Mouse (Mus musculus): Measurements from ENCODE around the gene Slc6a21. TPM values are rescaled to one million over a fixed set of nuclear protein-coding genes. Genes with fewer than 3 reads are reported as not detected.
"Not testable (repeated sequence)": the region's sequence is repeated elsewhere in the genome, so short reads cannot be mapped to it uniquely, and the experiment has no call there.

The Slc6a21 gene
- polyA plus RNA-seq, 1 experiment from 2014 or later = not detected

DNA sequence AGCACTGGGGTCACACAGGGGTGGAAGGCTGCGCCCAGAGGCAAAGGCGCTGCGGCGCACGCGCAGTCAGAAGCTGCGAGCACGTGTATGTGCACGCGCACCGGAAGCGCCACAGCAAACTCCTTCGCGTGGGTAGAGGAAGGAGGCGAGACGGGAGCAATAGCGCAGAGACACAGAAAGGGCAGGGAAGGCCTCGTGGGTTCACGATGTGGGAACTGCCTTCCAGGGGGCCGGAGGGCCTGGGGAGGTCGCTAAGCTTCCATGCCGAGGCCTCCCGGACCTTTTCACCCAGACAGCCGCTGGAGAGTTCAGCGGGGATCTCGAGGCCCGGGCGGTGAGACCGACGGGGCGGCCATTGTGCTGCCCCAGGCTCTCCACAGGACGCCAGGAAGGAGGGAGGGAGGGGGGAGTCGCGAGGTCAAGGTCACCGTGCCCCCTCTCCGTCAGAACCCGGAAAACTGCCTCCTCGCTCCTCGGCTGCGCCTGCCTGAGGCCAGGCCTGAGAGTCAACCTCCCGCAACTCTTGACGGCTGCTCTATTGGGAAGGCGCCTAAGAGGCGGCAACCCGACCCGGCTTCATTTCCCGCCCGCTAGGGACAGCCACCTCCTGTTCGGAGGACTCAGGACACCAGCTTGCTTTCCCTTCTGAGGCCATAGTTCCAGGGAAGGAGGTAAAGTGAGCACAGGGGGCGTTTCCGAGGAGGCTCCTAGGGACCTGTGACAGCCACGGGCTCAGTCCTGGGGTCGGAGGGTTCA, 36.5 kb upstream of the Slc6a21 start, which contains the start of gene Slc6a16:
TSS of gene Slc6a16 (plus strand) at position 453 of the 756 bp plus-strand sequence.
- Histone ChIP-seq H3K9ac (ENCODE audit: low read length) (peak within 1 kb of the TSS; percentile 3), H3K27me3 (ENCODE audit: control insufficient read depth, insufficient read depth, low read length) (peaks cover 14% of the 10 kb centered on the region), H3K27ac (ENCODE audit: low read depth, low read length) (no peak within 1 kb of the TSS), H3K9me3 (ENCODE audit: control insufficient read depth, low read length) (no peaks in the 10 kb centered on the region), H3K4me2 (ENCODE audit: low read depth, low read length, severe bottlenecking) (peak within 1 kb of the TSS; percentile 39), H3K36me3 (ENCODE audit: control insufficient read depth, insufficient read depth, low read length) (no peaks in the 10 kb centered on the region), H3K4me3 (ENCODE audit: low read depth, low read length) (peak within 1 kb of the TSS; percentile 21; the same call in 1 of the 2 replicates), H3K4me1 (replicated peaks; ENCODE audit: control insufficient read depth, insufficient read depth, low read length) (peaks cover 4% of the 10 kb centered on the region; the same call in 1 of the 2 replicates)
- 9% methylated on average over 45 of the region's 53 CpGs for WGBS
- no peak for ATAC-seq (replicated peaks; ENCODE audit: low FRiP score)
- peak; percentile 74 for DNase-seq (ENCODE audit: low spot score)

DNA sequence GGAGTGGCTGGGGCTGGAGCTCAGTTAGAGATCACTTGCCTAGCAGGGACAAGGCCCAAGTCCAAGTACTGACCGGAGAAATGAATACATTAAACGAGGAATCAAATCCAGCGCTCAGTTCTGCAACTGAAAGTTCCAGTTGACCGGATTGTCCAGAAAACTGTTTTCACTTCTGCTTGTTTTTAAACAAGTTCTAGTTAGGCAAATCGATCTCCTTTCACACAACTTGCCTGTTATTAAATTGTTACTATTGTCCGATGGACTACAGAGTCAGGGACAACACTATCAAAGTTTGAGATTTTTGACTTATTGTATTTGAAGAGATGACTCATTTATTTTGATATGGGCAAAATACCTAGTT, 35.9 kb upstream of the Slc6a21 start:
- no peaks in the 10 kb centered on the region for H3K36me3 ChIP-seq (ENCODE audit: control insufficient read depth, insufficient read depth, low read length)
- H3K27me3 ChIP-seq (ENCODE audit: control insufficient read depth, insufficient read depth, low read length) = peaks cover 10% of the 10 kb centered on the region
- no peak overlapping the region; the same call in 1 of the 2 replicates for H3K9ac ChIP-seq (ENCODE audit: low read length)
- H3K9me3 ChIP-seq (ENCODE audit: control insufficient read depth, low read length) = no peaks in the 10 kb centered on the region
- H3K4me1 ChIP-seq (replicated peaks; ENCODE audit: control insufficient read depth, insufficient read depth, low read length) = 0 out of 2 replicates have a peak, but pooled peaks cover 4% of the 10 kb centered on the region
- ATAC-seq (replicated peaks; ENCODE audit: low FRiP score) = no peak
- 0 out of 2 replicates have a peak overlapping the region, but pooled peaks have one; percentile 21 for H3K4me3 ChIP-seq (ENCODE audit: low read depth, low read length)
- no peak for DNase-seq (ENCODE audit: low spot score)
- WGBS = 81% methylated on average over 6 of the region's 6 CpGs
- no peak overlapping the region for H3K27ac ChIP-seq (ENCODE audit: low read depth, low read length)
- no peak overlapping the region for H3K4me2 ChIP-seq (ENCODE audit: low read depth, low read length, severe bottlenecking)

DNA sequence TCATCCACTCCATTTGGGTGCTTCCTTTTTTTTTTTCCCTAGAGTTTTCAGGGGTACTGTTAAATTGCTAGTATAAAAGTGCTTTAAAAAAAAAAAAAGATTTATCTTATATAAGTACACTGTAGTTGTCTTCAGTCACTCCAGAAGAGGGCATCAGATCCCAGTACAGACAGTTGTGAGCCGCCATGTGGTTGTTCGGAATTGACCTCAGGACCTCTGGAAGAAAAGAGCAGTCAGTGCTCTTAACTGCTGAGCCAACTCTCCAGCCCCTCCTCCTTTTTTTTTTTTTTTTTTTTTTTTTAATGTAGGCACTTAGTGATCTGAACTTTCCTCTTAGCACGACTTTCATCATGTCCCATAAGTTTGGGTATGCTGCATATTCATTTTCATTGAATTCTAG, 29.6 kb upstream of the Slc6a21 start:
- H3K36me3 ChIP-seq (ENCODE audit: control insufficient read depth, insufficient read depth, low read length) = no peaks in the 10 kb centered on the region
- ATAC-seq (replicated peaks; ENCODE audit: low FRiP score) = no peak
- H3K27me3 ChIP-seq (ENCODE audit: control insufficient read depth, insufficient read depth, low read length) = no peaks in the 10 kb centered on the region
- H3K4me1 ChIP-seq (replicated peaks; ENCODE audit: control insufficient read depth, insufficient read depth, low read length) = no peaks in the 10 kb centered on the region
- no peak overlapping the region for H3K27ac ChIP-seq (ENCODE audit: low read depth, low read length)
- H3K4me2 ChIP-seq (ENCODE audit: low read depth, low read length, severe bottlenecking) = no peak overlapping the region
- H3K9ac ChIP-seq (ENCODE audit: low read length) = no peak overlapping the region
- H3K4me3 ChIP-seq (ENCODE audit: low read depth, low read length) = no peak overlapping the region
- DNase-seq (ENCODE audit: low spot score) = no peak
- H3K9me3 ChIP-seq (ENCODE audit: control insufficient read depth, low read length) = no peaks in the 10 kb centered on the region
- WGBS = 29% methylated on average over 3 of the region's 3 CpGs

DNA sequence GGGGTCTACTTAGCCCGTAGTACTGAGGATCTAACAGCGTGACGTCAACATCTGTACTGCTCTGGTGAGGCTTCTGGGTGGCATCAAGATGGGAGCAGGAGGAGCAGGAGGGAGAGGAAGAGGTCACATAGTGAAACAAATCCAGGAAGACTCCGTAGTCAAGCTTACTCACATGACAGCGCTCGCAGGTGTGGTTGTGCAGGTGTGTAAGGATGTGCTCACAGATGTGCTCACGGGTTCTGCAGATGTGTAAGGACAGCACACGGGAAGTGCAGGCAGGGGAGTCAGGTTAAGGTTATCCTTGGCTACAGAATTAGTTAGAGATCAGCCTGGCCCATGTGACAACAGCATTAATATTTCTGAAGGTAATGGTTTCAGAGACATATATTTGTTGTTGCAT, 23.5 kb upstream of the Slc6a21 start:
- no peak for ATAC-seq (replicated peaks; ENCODE audit: low FRiP score)
- H3K9me3 ChIP-seq (ENCODE audit: control insufficient read depth, low read length) = no peaks in the 10 kb centered on the region
- no peaks in the 10 kb centered on the region for H3K4me1 ChIP-seq (replicated peaks; ENCODE audit: control insufficient read depth, insufficient read depth, low read length)
- H3K27me3 ChIP-seq (ENCODE audit: control insufficient read depth, insufficient read depth, low read length) = no peaks in the 10 kb centered on the region
- WGBS = 93% methylated on average over 8 of the region's 8 CpGs
- peak; percentile 39 for DNase-seq (ENCODE audit: low spot score)
- no peak overlapping the region for H3K9ac ChIP-seq (ENCODE audit: low read length)
- H3K4me2 ChIP-seq (ENCODE audit: low read depth, low read length, severe bottlenecking) = no peak overlapping the region
- H3K27ac ChIP-seq (ENCODE audit: low read depth, low read length) = no peak overlapping the region
- no peaks in the 10 kb centered on the region for H3K36me3 ChIP-seq (ENCODE audit: control insufficient read depth, insufficient read depth, low read length)
- no peak overlapping the region for H3K4me3 ChIP-seq (ENCODE audit: low read depth, low read length)

DNA sequence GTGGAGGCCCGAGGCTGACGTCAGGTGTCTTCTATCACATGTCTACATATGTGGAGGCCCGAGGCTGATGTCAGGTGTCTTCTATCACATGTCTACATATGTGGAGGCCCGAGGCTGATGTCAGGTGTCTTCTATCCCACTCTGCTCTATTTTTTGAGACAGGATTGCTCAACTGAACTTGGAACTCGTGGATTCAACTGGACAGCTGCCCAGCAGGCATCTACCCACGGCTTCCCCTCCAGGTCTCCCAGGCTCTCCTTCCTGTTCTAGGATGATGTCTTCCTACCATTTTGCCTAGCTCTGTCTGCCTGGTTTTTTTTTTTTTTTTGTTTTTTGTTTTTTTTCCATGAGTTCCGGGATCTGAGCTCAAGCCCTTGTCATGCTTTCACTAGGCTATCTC, 21.5 kb upstream of the Slc6a21 start:
- not testable (repeated sequence) for H3K36me3 ChIP-seq (ENCODE audit: control insufficient read depth, insufficient read depth, low read length); H3K9ac ChIP-seq (ENCODE audit: low read length); H3K4me1 ChIP-seq (replicated peaks; ENCODE audit: control insufficient read depth, insufficient read depth, low read length); H3K4me3 ChIP-seq (ENCODE audit: low read depth, low read length); H3K9me3 ChIP-seq (ENCODE audit: control insufficient read depth, low read length); H3K27ac ChIP-seq (ENCODE audit: low read depth, low read length); H3K27me3 ChIP-seq (ENCODE audit: control insufficient read depth, insufficient read depth, low read length); H3K4me2 ChIP-seq (ENCODE audit: low read depth, low read length, severe bottlenecking); ATAC-seq (replicated peaks; ENCODE audit: low FRiP score)
- WGBS = 87% methylated on average over 5 of the region's 7 CpGs
- peak; percentile 20 for DNase-seq (ENCODE audit: low spot score)

DNA sequence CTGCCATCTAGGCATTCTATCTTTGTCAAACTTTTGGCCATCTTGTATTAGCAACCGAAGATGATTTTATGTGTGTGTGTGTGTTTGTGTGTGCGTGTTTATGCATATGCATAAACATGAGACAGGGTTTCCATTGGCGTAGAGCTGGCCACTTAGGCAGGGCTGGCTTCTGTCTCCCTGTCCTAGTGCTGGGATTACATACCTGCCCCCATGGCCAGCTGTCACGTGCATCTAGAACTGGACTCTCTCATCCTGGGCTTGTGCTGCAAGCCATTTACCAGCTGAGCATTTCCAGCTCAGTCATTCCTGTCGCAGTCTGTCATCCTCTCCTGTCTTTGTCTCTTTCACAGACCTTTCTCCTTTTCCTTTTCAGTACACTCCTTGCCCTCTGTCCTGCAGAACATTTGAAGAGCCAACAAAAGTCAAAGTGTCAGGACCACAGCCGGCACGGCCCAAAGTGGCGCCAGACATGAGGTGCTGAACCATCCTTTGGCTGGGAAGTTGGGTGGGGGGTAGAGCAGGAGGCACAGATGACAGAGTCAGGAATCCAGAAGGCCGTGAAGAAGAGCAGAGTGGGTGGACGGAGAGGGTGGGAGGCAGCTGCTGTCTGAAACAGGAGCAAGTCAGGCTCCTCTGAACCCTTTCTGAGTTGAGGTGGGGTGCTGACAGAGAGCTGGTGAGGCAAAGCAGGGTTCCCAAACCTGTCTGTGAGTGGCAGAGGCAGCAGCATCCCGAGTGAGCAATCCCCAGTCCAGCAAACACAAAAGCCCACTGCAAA, 20.1 kb upstream of the Slc6a21 start:
- Histone ChIP-seq H3K4me3 (ENCODE audit: low read depth, low read length) (no peak overlapping the region), H3K4me2 (ENCODE audit: low read depth, low read length, severe bottlenecking) (no peak overlapping the region), H3K9me3 (ENCODE audit: control insufficient read depth, low read length) (no peaks in the 10 kb centered on the region), H3K36me3 (ENCODE audit: control insufficient read depth, insufficient read depth, low read length) (no peaks in the 10 kb centered on the region), H3K27ac (ENCODE audit: low read depth, low read length) (no peak overlapping the region), H3K4me1 (replicated peaks; ENCODE audit: control insufficient read depth, insufficient read depth, low read length) (no peaks in the 10 kb centered on the region), H3K27me3 (ENCODE audit: control insufficient read depth, insufficient read depth, low read length) (no peaks in the 10 kb centered on the region), H3K9ac (ENCODE audit: low read length) (no peak overlapping the region)
- peak; percentile 38 for DNase-seq (ENCODE audit: low spot score)
- ATAC-seq (replicated peaks; ENCODE audit: low FRiP score) = no peak
- WGBS = 68% methylated on average over 11 of the region's 11 CpGs

DNA sequence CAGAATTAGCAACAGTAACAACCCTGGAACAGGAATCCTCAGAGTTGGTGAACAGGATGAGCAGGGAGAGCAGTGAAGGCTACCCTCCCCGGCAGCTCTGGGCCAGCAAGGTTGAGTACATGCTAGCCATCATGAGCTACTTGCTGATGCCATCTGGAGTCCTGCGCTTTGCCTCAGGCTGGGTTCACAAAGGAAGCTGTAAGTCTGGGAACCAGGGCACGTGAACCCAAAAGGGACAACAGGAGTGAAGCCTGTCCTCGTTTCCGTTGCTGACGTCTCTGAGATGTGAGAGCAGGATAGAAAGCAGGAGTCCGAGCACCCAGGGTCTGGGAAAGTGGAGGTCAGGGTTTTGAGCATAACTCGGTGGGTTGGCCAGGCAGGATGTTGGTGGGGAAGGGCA, 18.0 kb upstream of the Slc6a21 start:
- Histone ChIP-seq H3K9me3 (ENCODE audit: control insufficient read depth, low read length) (no peaks in the 10 kb centered on the region), H3K9ac (ENCODE audit: low read length) (no peak overlapping the region), H3K4me2 (ENCODE audit: low read depth, low read length, severe bottlenecking) (no peak overlapping the region), H3K27me3 (ENCODE audit: control insufficient read depth, insufficient read depth, low read length) (no peaks in the 10 kb centered on the region), H3K4me3 (ENCODE audit: low read depth, low read length) (no peak overlapping the region), H3K36me3 (ENCODE audit: control insufficient read depth, insufficient read depth, low read length) (no peaks in the 10 kb centered on the region), H3K4me1 (replicated peaks; ENCODE audit: control insufficient read depth, insufficient read depth, low read length) (no peaks in the 10 kb centered on the region), H3K27ac (ENCODE audit: low read depth, low read length) (no peak overlapping the region)
- ATAC-seq (replicated peaks; ENCODE audit: low FRiP score) (no peak), DNase-seq (ENCODE audit: low spot score) (peak; percentile 42)
- WGBS = 89% methylated on average over 8 of the region's 8 CpGs

DNA sequence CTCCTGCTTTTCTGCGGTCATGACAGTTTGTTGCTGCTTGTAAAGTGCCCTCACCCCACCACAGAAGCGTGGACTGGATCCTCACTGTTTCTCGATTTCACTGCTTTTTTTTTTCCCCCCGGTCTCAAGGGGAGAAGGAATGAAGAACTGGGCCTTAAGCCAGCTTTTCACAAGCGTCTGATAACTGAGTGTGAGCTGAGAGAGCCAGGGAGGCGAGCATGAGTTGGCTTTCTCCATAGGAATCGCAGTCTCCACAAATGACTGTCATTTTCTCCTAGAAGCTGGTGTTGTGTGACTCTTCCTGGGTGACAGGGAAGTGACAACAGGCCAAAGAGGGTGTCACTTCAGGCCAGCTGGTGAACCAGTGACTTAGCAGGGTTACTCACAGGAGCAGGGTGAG, 15.0 kb upstream of the Slc6a21 start:
- H3K9me3 ChIP-seq (ENCODE audit: control insufficient read depth, low read length) = no peaks in the 10 kb centered on the region
- H3K27me3 ChIP-seq (ENCODE audit: control insufficient read depth, insufficient read depth, low read length) = no peaks in the 10 kb centered on the region
- no peaks in the 10 kb centered on the region for H3K36me3 ChIP-seq (ENCODE audit: control insufficient read depth, insufficient read depth, low read length)
- WGBS = 82% methylated on average over 7 of the region's 7 CpGs
- no peak overlapping the region for H3K27ac ChIP-seq (ENCODE audit: low read depth, low read length)
- H3K9ac ChIP-seq (ENCODE audit: low read length) = no peak overlapping the region
- H3K4me3 ChIP-seq (ENCODE audit: low read depth, low read length) = no peak overlapping the region
- H3K4me2 ChIP-seq (ENCODE audit: low read depth, low read length, severe bottlenecking) = no peak overlapping the region
- no peaks in the 10 kb centered on the region for H3K4me1 ChIP-seq (replicated peaks; ENCODE audit: control insufficient read depth, insufficient read depth, low read length)
- ATAC-seq (replicated peaks; ENCODE audit: low FRiP score) (no peak), DNase-seq (ENCODE audit: low spot score) (no peak)
